Mouse (Mus musculus) CH12.LX (cell line): ENCODE measurements at regions not wholly inside any gene's neighbourhood (a gene's known extent, or its start where the extent isn't known, plus 50 kb on each side); places are given as distances from the start of the nearest gene placed in this dataset.

Experiments used
- DNase-seq: peaks from one replicate; pipeline ENCODE4 v3.0.0-alpha.2; 2013; ENCODE audit errors: extremely low read depth
- H3K27ac ChIP-seq: 2 replicates; pipeline ENCODE4 v1.5.1; 2012; ENCODE audit warnings: low read depth, mild to moderate bottlenecking, control low read depth, moderate library complexity; ENCODE audit not compliant: insufficient read depth
- H3K27me3 ChIP-seq: replicated peaks from 2 replicates; pipeline ENCODE3; 2012; ENCODE audit warnings: inconsistent platforms
- H3K36me3 ChIP-seq, 2 experiments: replicated peaks in 1 of 2; 2 replicates each; pipeline versions ENCODE3 to v1.6.1; 2012; ENCODE audit warnings: inconsistent platforms in 1 of 2, low read length in 1 of 2, mild to moderate bottlenecking in 1 of 2, mixed read lengths in 1 of 2, moderate library complexity in 1 of 2; ENCODE audit not compliant: control insufficient read depth in 1 of 2, insufficient read depth in 1 of 2
- H3K4me1 ChIP-seq, 2 experiments: 2 replicates each; pipeline ENCODE4 v1.6.1; 2012; ENCODE audit warnings: inconsistent platforms in 1 of 2, moderate library complexity in 1 of 2; ENCODE audit not compliant: insufficient read depth in 2 of 2, control insufficient read depth in 1 of 2
- H3K4me2 ChIP-seq: 2 replicates; pipeline ENCODE4 v1.6.1; 2012; ENCODE audit warnings: low read depth, mild to moderate bottlenecking, control low read depth; ENCODE audit not compliant: poor library complexity, insufficient read depth, severe bottlenecking
- H3K4me3 ChIP-seq, 3 experiments: fragments of 150-350 bp in 1 of 3; sonication (generic) in 1 of 3; replicated peaks in 1 of 3; 2 replicates each; pipeline versions ENCODE3 to v1.5.1; 2011 to 2012; ENCODE audit warnings: low read depth in 2 of 3, low read length in 2 of 3, mild to moderate bottlenecking in 2 of 3, moderate library complexity in 2 of 3, control low read depth in 1 of 3, improper control_type of control experiment in 1 of 3, inconsistent platforms in 1 of 3, mixed read lengths in 1 of 3; ENCODE audit not compliant: poor library complexity in 1 of 3
- H3K79me2 ChIP-seq: replicated peaks from 2 replicates; pipeline ENCODE4 v1.6.1; 2012; ENCODE audit warnings: mild to moderate bottlenecking, moderate library complexity; ENCODE audit not compliant: control insufficient read depth, poor library complexity, insufficient read depth, severe bottlenecking; ENCODE audit errors: extremely low read depth
- H3K9ac ChIP-seq: 2 replicates; pipeline ENCODE4 v1.6.1; 2012; ENCODE audit warnings: low read depth, mild to moderate bottlenecking, control low read depth, moderate library complexity; ENCODE audit not compliant: insufficient read depth
- H3K9me3 ChIP-seq: replicated peaks from 2 replicates; pipeline ENCODE3; 2012; ENCODE audit warnings: low read length, inconsistent platforms, mixed read lengths
- BHLHE40 ChIP-seq: IDR thresholded peaks from 2 replicates; pipeline ENCODE4 v1.6.1; 2011; ENCODE audit warnings: mild to moderate bottlenecking, low read depth, low read length, improper control_type of control experiment
- ETS1 ChIP-seq: conservative IDR thresholded peaks from 2 replicates; pipeline ENCODE4 v1.6.1; 2012; ENCODE audit warnings: low read depth, mild to moderate bottlenecking, inconsistent platforms, low read length, improper control_type of control experiment, moderate library complexity
- IRF4 ChIP-seq: IDR thresholded peaks from 2 replicates; pipeline ENCODE4 v1.6.1; 2014; ENCODE audit warnings: low read depth, mild to moderate bottlenecking, inconsistent platforms, low read length, improper control_type of control experiment
- JUN ChIP-seq: IDR thresholded peaks from 2 replicates; pipeline ENCODE4 v1.6.1; 2011; ENCODE audit warnings: low read depth, mild to moderate bottlenecking, low read length, improper control_type of control experiment, moderate library complexity; ENCODE audit not compliant: insufficient read depth
- JUND ChIP-seq: conservative IDR thresholded peaks from 2 replicates; pipeline ENCODE4 v1.6.1; 2011; ENCODE audit warnings: low read depth, low read length, improper control_type of control experiment
- KAT2A ChIP-seq: IDR thresholded peaks from 2 replicates; pipeline ENCODE4 v1.6.1; 2012; ENCODE audit warnings: low read length, improper control_type of control experiment, inconsistent platforms; ENCODE audit not compliant: insufficient replicate concordance
- MAFK ChIP-seq: IDR thresholded peaks from 2 replicates; pipeline ENCODE4 v1.6.1; 2011; ENCODE audit warnings: low read length, improper control_type of control experiment; ENCODE audit not compliant: insufficient replicate concordance
- MAZ ChIP-seq: IDR thresholded peaks from 2 replicates; pipeline ENCODE4 v1.6.1; 2012; ENCODE audit warnings: low read depth, mild to moderate bottlenecking, inconsistent platforms, low read length, improper control_type of control experiment, moderate library complexity
- NELFE ChIP-seq: IDR thresholded peaks from 2 replicates; pipeline ENCODE4 v1.6.1; 2011; ENCODE audit warnings: low read depth, low read length, improper control_type of control experiment
- NRF1 ChIP-seq: IDR thresholded peaks from 2 replicates; pipeline ENCODE4 v1.6.1; 2014; ENCODE audit warnings: low read depth, mild to moderate bottlenecking, inconsistent platforms, low read length, improper control_type of control experiment, moderate library complexity
- PAX5 ChIP-seq: IDR thresholded peaks from 2 replicates; pipeline ENCODE4 v1.6.1; 2012; ENCODE audit warnings: low read length, inconsistent platforms, mixed read lengths
- POLR2A ChIP-seq: IDR thresholded peaks from 2 replicates; pipeline ENCODE4 v1.6.1; 2011; ENCODE audit warnings: low read depth, mild to moderate bottlenecking, improper control_type of control experiment, low read length
- POLR2AphosphoS2 ChIP-seq: IDR thresholded peaks from 2 replicates; pipeline ENCODE4 v1.6.1; 2011; ENCODE audit warnings: low read depth, low read length, improper control_type of control experiment
- TBP ChIP-seq: conservative IDR thresholded peaks from 2 replicates; pipeline ENCODE4 v1.6.1; 2011; ENCODE audit warnings: low read depth, low read length, improper control_type of control experiment
- TCF12 ChIP-seq: IDR thresholded peaks from 2 replicates; pipeline ENCODE4 v1.6.1; 2014; ENCODE audit warnings: low read depth, mild to moderate bottlenecking, inconsistent platforms, low read length, improper control_type of control experiment
- UBTF ChIP-seq: IDR thresholded peaks from 2 replicates; pipeline ENCODE4 v1.6.1; 2012; ENCODE audit warnings: low read depth, mild to moderate bottlenecking, inconsistent platforms, low read length, improper control_type of control experiment, moderate library complexity
- USF1 ChIP-seq: IDR thresholded peaks from 2 replicates; pipeline ENCODE4 v1.6.1; 2014; ENCODE audit warnings: low read depth, mild to moderate bottlenecking, inconsistent platforms, low read length, improper control_type of control experiment
- ZC3H11A ChIP-seq: IDR thresholded peaks from 2 replicates; pipeline ENCODE4 v1.6.1; 2012; ENCODE audit warnings: low read depth, mild to moderate bottlenecking, inconsistent platforms, low read length, improper control_type of control experiment
- dilution Hi-C: fragments of 300-500 bp; cut with MboI; formaldehyde crosslinking; loops from 2 replicates; pipeline ENCODE4 v1.14.3; 2020; ENCODE audit warnings: low sequenced_read_pairs; ENCODE audit not compliant: extremely low pct_unique_long_range_greater_than_20kb, extremely low pct_ligation_motif_present
- in situ Hi-C: fragments of 300-500 bp; cut with MboI; formaldehyde crosslinking; loops from 3 replicates; pipeline ENCODE4 v1.14.3; 2019; ENCODE audit warnings: low sequenced_read_pairs, low pct_ligation_motif_present, low pct_unique_long_range_greater_than_20kb, mixed read lengths

GRCm38 (mm10) chr17:84086394-84086793 is 101.4 kb downstream of the Zfp36l2 start:
- Histone ChIP-seq H3K79me2 (no peaks in the 10 kb centered on the region), H3K4me2 (0 out of 2 replicates have a peak overlapping the region, but pooled peaks have one; percentile 24), H3K27ac (no peak overlapping the region), H3K9ac (no peak overlapping the region), H3K4me3 (peak overlapping the region in 1 of 3 experiments; percentile 17)
- TF ChIP-seq PAX5: no peak
- peak; percentile 95 for TF ChIP-seq BHLHE40
- TF ChIP-seq NELFE: no peak
- no peak for TF ChIP-seq UBTF
- no peak for TF ChIP-seq JUND
- TF ChIP-seq MAZ: no peak
- TF ChIP-seq MAFK: no peak
- TF ChIP-seq ETS1: peak; percentile 74
- TF ChIP-seq KAT2A: no peak
- 0 out of 2 replicates have a peak, but pooled peaks have one; percentile 33 for TF ChIP-seq TCF12
- TF ChIP-seq TBP: no peak
- TF ChIP-seq POLR2AphosphoS2: no peak
- no peak for TF ChIP-seq JUN
- TF ChIP-seq POLR2A: no peak
- peak; percentile 37; the same call in 1 of the 2 replicates for TF ChIP-seq IRF4
- TF ChIP-seq, all 38 proteins: peak for 4
- Histone ChIP-seq H3K4me1 (peaks cover 24 to 36% of the 10 kb centered on the region in 2 experiments), H3K9me3 (no peaks in the 10 kb centered on the region), H3K27me3 (no peaks in the 10 kb centered on the region), H3K36me3 (no peaks in the 10 kb centered on the region)
- dilution Hi-C loops: no loop called here
- in situ Hi-C loops: no loop called here
- peak; percentile 47 for DNase-seq

GRCm38 (mm10) chr17:84085721-84086120 is 102.0 kb downstream of the Zfp36l2 start:
- no peak for DNase-seq
- dilution Hi-C loops: no loop called here
- no peak for TF ChIP-seq USF1
- TF ChIP-seq NRF1: no peak
- no peak for TF ChIP-seq KAT2A
- TF ChIP-seq ZC3H11A: no peak
- H3K36me3 ChIP-seq: no peaks in the 10 kb centered on the region
- no peaks in the 10 kb centered on the region for H3K27me3 ChIP-seq
- in situ Hi-C loops: no loop called here
- peaks cover 24 to 36% of the 10 kb centered on the region in 2 experiments for H3K4me1 ChIP-seq
- no peak overlapping the region for H3K27ac ChIP-seq
- no peak overlapping the region for H3K4me3 ChIP-seq
- no peaks in the 10 kb centered on the region for H3K9me3 ChIP-seq
- H3K4me2 ChIP-seq: no peak overlapping the region
- no peak overlapping the region for H3K9ac ChIP-seq
- H3K79me2 ChIP-seq: no peaks in the 10 kb centered on the region
